Mouse (Mus musculus): ENCODE data around the gene Trio. TPM values are rescaled to one million over a fixed set of nuclear protein-coding genes. Genes with fewer than 3 reads are reported as not detected.

The Trio gene
- polyA plus RNA-seq, 1 experiment: 17.5 TPM

DNA sequence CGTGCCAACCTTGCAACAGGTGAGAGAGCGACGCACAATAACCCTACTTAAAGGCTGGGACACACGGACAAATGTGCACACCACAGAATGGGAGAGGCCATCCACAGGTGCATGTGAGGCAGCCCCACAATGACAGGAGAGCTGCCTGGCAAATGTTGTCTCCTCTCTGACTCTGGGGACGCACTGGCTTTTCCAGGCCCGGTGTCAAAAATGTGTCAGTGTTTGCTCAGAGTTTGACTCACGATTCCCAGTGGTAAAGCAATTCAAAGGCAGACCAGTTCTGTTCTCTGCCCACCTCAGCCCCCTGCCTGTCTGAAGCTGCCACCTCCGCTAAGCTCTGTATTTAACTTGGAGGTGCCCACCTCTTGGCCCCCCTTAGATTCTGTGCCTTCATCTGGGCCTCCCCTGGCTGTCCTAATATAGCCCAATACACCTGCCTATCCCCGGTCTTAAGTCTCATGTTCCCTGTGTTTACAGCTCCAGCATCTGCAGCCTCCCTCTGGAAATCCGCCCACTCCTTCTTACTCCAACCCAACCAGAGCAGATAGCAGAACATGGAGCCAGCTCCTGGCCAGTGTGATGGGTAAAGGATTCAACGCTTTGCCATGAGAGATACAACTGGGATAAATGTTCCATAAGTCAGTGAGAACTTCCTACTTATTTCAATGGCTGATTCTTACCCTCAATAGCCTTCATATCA lies 83.3 kb downstream of the Trio start:
- H3K4me1 ChIP-seq (ENCODE audit: control insufficient read depth, insufficient read depth, insufficient read length, low read length): peaks cover 3% of the 10 kb centered on the region; the same call in 1 of the 2 replicates
- TF ChIP-seq CTCF (IDR thresholded peaks at IDR 0.05; ENCODE audit: extremely low read depth, insufficient read length, insufficient replicate concordance, low read depth, low read length) (no peak), POLR2A (IDR thresholded peaks at IDR 0.05; ENCODE audit: low read depth, low read length) (no peak)
- no peak overlapping the region for H3K27ac ChIP-seq (ENCODE audit: insufficient read depth, low read depth, low read length)
- WGBS: 74% methylated on average over 11 of the region's 11 CpGs
- H3K4me3 ChIP-seq (ENCODE audit: low read depth, low read length): no peak overlapping the region
- H3K36me3 ChIP-seq (ENCODE audit: control insufficient read depth, insufficient read depth, low read length): no peaks in the 10 kb centered on the region
- H3K27me3 ChIP-seq (ENCODE audit: control insufficient read depth, insufficient read depth, low read length): no peaks in the 10 kb centered on the region

DNA sequence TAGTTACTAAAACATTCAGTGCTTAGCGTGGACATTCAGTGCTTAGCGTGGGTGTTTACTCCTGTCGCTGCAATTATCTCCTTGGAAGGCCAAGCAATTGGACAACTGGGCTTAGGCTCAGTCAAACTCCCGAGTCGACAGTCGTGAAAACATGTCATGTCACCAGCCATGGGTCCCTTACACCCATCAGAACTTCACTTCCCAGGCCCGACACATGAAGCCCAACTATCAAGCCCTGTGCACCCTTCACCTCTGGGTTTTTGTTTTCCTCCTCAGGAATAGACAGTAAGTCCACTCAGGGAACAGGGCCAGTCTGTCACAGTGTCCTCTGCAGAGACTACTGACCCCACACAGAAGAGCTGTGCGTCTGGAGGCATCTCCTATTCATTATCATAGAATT lies 84.2 kb downstream of the Trio start:
- Histone ChIP-seq H3K27ac (ENCODE audit: insufficient read depth, low read depth, low read length) (peak overlapping the region; percentile 9; the same call in 1 of the 2 replicates), H3K4me1 (ENCODE audit: control insufficient read depth, insufficient read depth, insufficient read length, low read length) (peaks cover 3% of the 10 kb centered on the region; the same call in 1 of the 2 replicates), H3K27me3 (ENCODE audit: control insufficient read depth, insufficient read depth, low read length) (no peaks in the 10 kb centered on the region), H3K36me3 (ENCODE audit: control insufficient read depth, insufficient read depth, low read length) (no peaks in the 10 kb centered on the region), H3K4me3 (ENCODE audit: low read depth, low read length) (no peak overlapping the region)
- WGBS: 81% methylated on average over 8 of the region's 8 CpGs
- TF ChIP-seq CTCF (IDR thresholded peaks at IDR 0.05; ENCODE audit: extremely low read depth, insufficient read length, insufficient replicate concordance, low read depth, low read length): no peak
- TF ChIP-seq POLR2A (IDR thresholded peaks at IDR 0.05; ENCODE audit: low read depth, low read length): no peak

DNA sequence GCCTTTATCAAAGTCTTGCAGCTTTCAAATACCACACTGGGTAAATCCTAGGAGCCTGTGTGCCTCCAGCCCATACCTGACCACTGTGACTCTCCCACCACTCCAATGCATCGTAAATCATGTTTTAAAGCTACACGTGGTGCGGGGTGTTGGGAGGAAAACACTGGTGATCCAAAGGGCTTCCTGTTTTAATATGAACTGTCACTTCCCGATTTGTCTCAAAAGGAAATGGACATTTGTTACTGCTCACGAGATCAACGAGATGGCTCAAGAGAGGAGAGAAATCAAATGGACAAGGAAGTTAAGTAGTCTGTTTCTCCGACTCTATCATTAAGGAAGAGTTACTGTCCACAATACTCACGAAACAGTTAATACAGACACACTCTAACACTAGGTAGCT lies 84.6 kb downstream of the Trio start:
- WGBS: 65% methylated on average over 8 of the region's 8 CpGs
- TF ChIP-seq POLR2A (IDR thresholded peaks at IDR 0.05; ENCODE audit: low read depth, low read length) (no peak), CTCF (IDR thresholded peaks at IDR 0.05; ENCODE audit: extremely low read depth, insufficient read length, insufficient replicate concordance, low read depth, low read length) (no peak)
- Histone ChIP-seq H3K27ac (ENCODE audit: insufficient read depth, low read depth, low read length) (no peak overlapping the region), H3K36me3 (ENCODE audit: control insufficient read depth, insufficient read depth, low read length) (no peaks in the 10 kb centered on the region), H3K27me3 (ENCODE audit: control insufficient read depth, insufficient read depth, low read length) (no peaks in the 10 kb centered on the region), H3K4me3 (ENCODE audit: low read depth, low read length) (no peak overlapping the region), H3K4me1 (ENCODE audit: control insufficient read depth, insufficient read depth, insufficient read length, low read length) (peaks cover 3% of the 10 kb centered on the region; the same call in 1 of the 2 replicates)

DNA sequence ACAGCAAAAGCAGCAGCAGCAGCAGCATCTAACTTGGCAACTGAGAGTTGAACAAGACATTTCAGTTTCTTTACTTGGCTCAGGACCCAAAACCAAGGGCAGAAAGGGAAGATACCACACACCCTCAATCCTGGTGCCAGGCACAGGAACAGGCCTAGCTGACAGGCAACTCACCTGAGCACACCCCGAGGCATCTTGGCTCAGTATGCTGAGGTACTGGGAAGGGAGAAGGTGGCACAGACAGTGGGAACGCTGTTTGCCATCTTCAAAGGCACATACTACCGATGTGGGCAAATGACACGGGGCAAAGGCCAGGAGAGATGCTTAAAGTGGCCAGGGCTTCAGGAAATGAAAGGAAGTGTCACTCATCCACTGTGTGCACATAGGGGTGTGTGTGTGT lies 85.6 kb downstream of the Trio start:
- Histone ChIP-seq H3K36me3 (ENCODE audit: control insufficient read depth, insufficient read depth, low read length) (no peaks in the 10 kb centered on the region), H3K4me1 (ENCODE audit: control insufficient read depth, insufficient read depth, insufficient read length, low read length) (peaks cover 3% of the 10 kb centered on the region; the same call in 1 of the 2 replicates), H3K27ac (ENCODE audit: insufficient read depth, low read depth, low read length) (no peak overlapping the region), H3K4me3 (ENCODE audit: low read depth, low read length) (no peak overlapping the region), H3K27me3 (ENCODE audit: control insufficient read depth, insufficient read depth, low read length) (no peaks in the 10 kb centered on the region)
- WGBS: 37% methylated on average over 4 of the region's 4 CpGs
- TF ChIP-seq CTCF (IDR thresholded peaks at IDR 0.05; ENCODE audit: extremely low read depth, insufficient read length, insufficient replicate concordance, low read depth, low read length) (no peak), POLR2A (IDR thresholded peaks at IDR 0.05; ENCODE audit: low read depth, low read length) (no peak)

DNA sequence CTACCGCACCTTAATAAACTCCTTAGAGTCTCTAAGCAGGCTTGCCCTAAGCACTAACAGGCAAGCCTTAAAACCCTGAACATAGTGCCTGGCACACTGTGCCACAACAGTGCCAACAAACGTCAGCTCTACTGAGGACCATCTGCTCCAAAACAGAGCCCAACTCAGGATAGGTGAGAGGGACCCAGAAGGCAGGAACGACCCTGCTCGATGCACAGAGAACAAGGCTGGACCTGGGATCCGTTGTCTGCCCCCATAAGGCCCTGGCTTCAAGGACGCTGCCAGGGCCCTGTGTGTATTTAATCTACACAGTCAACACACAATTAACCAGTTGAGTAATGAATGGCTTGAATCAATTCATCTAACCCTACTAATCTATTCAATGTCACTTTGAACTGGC lies 86.8 kb downstream of the Trio start:
- 72% methylated on average over 6 of the region's 6 CpGs for WGBS
- H3K4me1 ChIP-seq (ENCODE audit: control insufficient read depth, insufficient read depth, insufficient read length, low read length): peaks cover 3% of the 10 kb centered on the region; the same call in 1 of the 2 replicates
- H3K27me3 ChIP-seq (ENCODE audit: control insufficient read depth, insufficient read depth, low read length): no peaks in the 10 kb centered on the region
- TF ChIP-seq POLR2A (IDR thresholded peaks at IDR 0.05; ENCODE audit: low read depth, low read length) (no peak), CTCF (IDR thresholded peaks at IDR 0.05; ENCODE audit: extremely low read depth, insufficient read length, insufficient replicate concordance, low read depth, low read length) (no peak)
- H3K36me3 ChIP-seq (ENCODE audit: control insufficient read depth, insufficient read depth, low read length): no peaks in the 10 kb centered on the region
- no peak overlapping the region for H3K4me3 ChIP-seq (ENCODE audit: low read depth, low read length)
- no peak overlapping the region for H3K27ac ChIP-seq (ENCODE audit: insufficient read depth, low read depth, low read length)

DNA sequence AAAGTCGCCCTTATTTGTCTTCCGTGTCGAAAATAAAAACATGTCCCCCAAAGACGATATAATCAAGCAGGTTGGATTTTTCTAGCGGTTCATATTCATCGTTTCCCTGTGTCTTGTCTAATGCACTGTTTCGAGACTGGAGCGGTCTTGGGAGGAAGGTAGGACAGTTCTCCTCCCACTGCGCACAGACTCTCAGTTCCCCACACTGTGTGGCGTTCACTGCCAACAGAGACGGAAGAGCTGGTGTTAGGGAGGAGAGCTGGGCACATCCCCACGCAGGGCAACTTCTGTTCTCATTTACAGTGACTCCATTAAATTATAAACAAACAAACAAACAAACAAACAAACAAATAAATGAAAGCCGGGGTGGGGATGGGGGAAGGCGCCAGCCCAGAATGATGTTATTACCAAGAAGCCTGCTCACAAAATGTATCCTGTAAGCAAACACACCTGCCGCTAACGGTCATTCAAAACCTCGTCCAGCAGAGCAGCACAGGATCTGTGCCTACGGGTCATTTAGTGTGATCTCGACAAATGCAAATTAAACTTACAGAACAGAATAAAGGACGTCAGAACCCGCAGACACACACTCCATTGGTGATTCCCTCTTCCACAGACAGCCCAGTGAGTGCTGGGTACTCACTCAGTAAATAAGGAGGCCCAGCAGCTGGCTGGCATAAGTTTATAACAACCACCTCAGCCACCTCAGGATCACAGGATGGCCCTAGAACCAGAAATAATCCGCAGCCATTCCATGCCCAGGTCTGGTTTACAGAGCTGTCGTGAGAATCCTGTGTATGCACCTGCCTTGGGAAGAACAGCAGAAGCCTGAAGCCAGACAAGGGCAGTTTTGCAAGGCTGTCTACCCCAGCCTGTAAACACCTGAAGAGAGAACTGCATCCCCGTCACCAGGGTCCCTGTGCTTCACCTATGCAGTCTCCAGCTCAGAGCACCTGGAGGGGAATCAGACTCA lies 87.5 kb downstream of the Trio start:
- Histone ChIP-seq H3K4me3 (ENCODE audit: low read depth, low read length) (peak overlapping the region; percentile 0; the same call in 1 of the 2 replicates), H3K27ac (ENCODE audit: insufficient read depth, low read depth, low read length) (no peak overlapping the region), H3K27me3 (ENCODE audit: control insufficient read depth, insufficient read depth, low read length) (no peaks in the 10 kb centered on the region), H3K36me3 (ENCODE audit: control insufficient read depth, insufficient read depth, low read length) (no peaks in the 10 kb centered on the region), H3K4me1 (ENCODE audit: control insufficient read depth, insufficient read depth, insufficient read length, low read length) (peaks cover 3% of the 10 kb centered on the region; the same call in 1 of the 2 replicates)
- 40% methylated on average over 24 of the region's 24 CpGs for WGBS
- TF ChIP-seq CTCF (IDR thresholded peaks at IDR 0.05; ENCODE audit: extremely low read depth, insufficient read length, insufficient replicate concordance, low read depth, low read length) (no peak), POLR2A (IDR thresholded peaks at IDR 0.05; ENCODE audit: low read depth, low read length) (no peak)
